Mouse (Mus musculus) hindbrain, embryonic 14.5 days (tissue): Measurements from ENCODE around the gene Relb. TPM values are rescaled to one million over a fixed set of nuclear protein-coding genes. Genes with fewer than 3 reads are reported as not detected.

ENCODE experiments used
- ATAC-seq: fragments of 200-750 bp; cut with Nextera tagmentation; 2 replicates; pipeline ENCODE4 v1.8.0; 2017; ENCODE audit warnings: moderate number of reproducible peaks, mild to moderate bottlenecking, moderate TSS enrichment, moderate library complexity; ENCODE audit not compliant: low FRiP score
- DNase-seq: peaks from one replicate; pipeline ENCODE4 v3.0.0-alpha.2; 2015; ENCODE audit warnings: low spot score
- H3K27ac ChIP-seq: fragments of 300-500 bp; sonication (generic); 2 replicates; pipeline ENCODE4 v1.5.1; 2014; ENCODE audit warnings: mild to moderate bottlenecking, moderate library complexity
- H3K27me3 ChIP-seq: fragments of 300-500 bp; sonication (generic); 2 replicates; pipeline ENCODE4 v1.6.1; 2014; ENCODE audit warnings: mild to moderate bottlenecking, low read length, mixed read lengths; ENCODE audit not compliant: control insufficient read depth, insufficient read depth
- H3K36me3 ChIP-seq: fragments of 300-500 bp; sonication (generic); replicated peaks from 2 replicates; pipeline ENCODE4 v1.6.1; 2014; ENCODE audit not compliant: control insufficient read depth, insufficient read depth
- H3K4me1 ChIP-seq: fragments of 300-500 bp; sonication (generic); replicated peaks from 2 replicates; pipeline ENCODE4 v1.6.1; 2014; ENCODE audit warnings: antibody characterized with exemption, low read length, mixed read lengths; ENCODE audit not compliant: control insufficient read depth, insufficient read depth
- H3K4me2 ChIP-seq: fragments of 300-500 bp; sonication (generic); replicated peaks from 2 replicates; pipeline ENCODE4 v1.6.1; 2014; ENCODE audit warnings: mild to moderate bottlenecking, moderate library complexity
- H3K4me3 ChIP-seq: fragments of 300-500 bp; sonication (generic); replicated peaks from 2 replicates; pipeline ENCODE4 v1.5.1; 2014; ENCODE audit warnings: mild to moderate bottlenecking, low read length
- H3K9ac ChIP-seq: fragments of 300-500 bp; sonication (generic); 2 replicates; pipeline ENCODE4 v1.6.1; 2014
- H3K9me3 ChIP-seq: fragments of 300-500 bp; sonication (generic); 2 replicates; pipeline ENCODE4 v1.6.1; 2016; ENCODE audit warnings: low read length; ENCODE audit not compliant: control insufficient read depth
- WGBS: fragments of 180-500 bp; shearing (Covaris S2); extraction: QIAGEN DNeasy Blood & Tissue Kit; methylation state at CpG from one replicate; pipeline ENCODE4 v1.1.7; 2014; 5-methylcytosine and 5-hydroxymethylcytosine counted together
- polyA plus RNA-seq: library from polyadenylated mRNA; unstranded; fragments of >200 nt; fragmentation: Nextera tagmentation; extraction: Ambion mirVana; gene quantifications from 2 replicates; pipeline ENCODE4 v1.2.1, GENCODE M21; 2014

Gene Relb
- 5.4 and 7.9 TPM in 2 replicates for polyA plus RNA-seq

DNA sequence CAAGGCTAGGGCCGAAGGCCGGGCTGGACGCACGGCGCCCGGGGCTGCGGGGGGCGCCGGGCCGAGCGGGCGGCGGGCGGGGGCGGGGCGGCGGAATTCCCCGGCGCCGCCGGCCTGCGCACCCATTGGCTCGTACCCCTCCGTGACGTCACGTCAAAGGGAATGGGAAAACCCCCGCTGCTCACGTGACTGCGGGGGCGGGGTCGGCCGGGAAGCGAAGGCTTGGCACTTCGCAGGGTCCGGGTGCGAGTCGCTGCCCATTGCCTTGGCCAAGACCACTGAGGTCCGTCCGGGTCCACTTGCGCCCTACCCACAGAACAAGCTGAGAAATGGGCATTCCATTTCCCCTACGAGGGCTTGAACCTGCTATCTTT is at the start of gene Relb:
TSS of gene Relb (minus strand) at position 78 of the 374 bp plus-strand sequence.
- ATAC-seq (peak; percentile 78), DNase-seq (peak; percentile 93)
- Histone ChIP-seq H3K4me2 (peak within 1 kb of the TSS; percentile 96), H3K9me3 (no peaks in the 10 kb centered on the region), H3K36me3 (peaks cover 23% of the 10 kb centered on the region), H3K4me3 (peak within 1 kb of the TSS; percentile 76), H3K4me1 (0 out of 2 replicates have a peak, but pooled peaks cover 6% of the 10 kb centered on the region), H3K27me3 (no peaks in the 10 kb centered on the region), H3K27ac (peak within 1 kb of the TSS; percentile 76), H3K9ac (peak within 1 kb of the TSS; percentile 60)
- 2% methylated on average over 23 of the region's 41 CpGs for WGBS

DNA sequence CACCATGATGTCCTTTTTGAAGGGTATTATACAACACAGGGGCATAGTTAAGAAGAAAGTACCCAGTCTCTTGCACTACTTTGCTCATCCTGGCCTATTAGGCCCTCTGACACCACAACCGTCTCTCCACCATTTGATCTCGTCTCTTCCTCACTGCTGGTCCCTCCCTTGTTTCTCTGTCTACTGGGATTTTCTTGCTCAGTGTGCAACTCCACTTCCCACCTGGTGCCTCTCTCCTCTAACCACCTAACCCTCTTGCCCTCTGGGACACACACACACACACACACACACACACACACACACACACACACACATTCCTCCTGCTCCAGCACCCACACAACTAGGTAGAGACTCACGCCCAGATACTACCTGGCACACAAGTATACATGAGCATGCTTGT is 49.7 kb upstream of the Relb start:
- no peaks in the 10 kb centered on the region for H3K27me3 ChIP-seq
- H3K4me2 ChIP-seq, result no peak overlapping the region
- no peaks in the 10 kb centered on the region for H3K9me3 ChIP-seq
- H3K4me1 ChIP-seq, result no peaks in the 10 kb centered on the region
- ATAC-seq (no peak), DNase-seq (no peak)
- no peak overlapping the region for H3K27ac ChIP-seq
- 88% methylated on average over 3 of the region's 3 CpGs for WGBS
- H3K9ac ChIP-seq, result no peak overlapping the region
- H3K36me3 ChIP-seq, result no peaks in the 10 kb centered on the region
- no peak overlapping the region for H3K4me3 ChIP-seq

GRCm38 (mm10) chr7:19677872-19678271 is 48.6 kb upstream of the Relb start, which contains the start of gene Apoc2:
Gene Apoc2 (minus strand): TSS chr7:19677941.
- no peak within 1 kb of the TSS for H3K9ac ChIP-seq
- no peak for ATAC-seq
- 82% methylated on average over 8 of the region's 8 CpGs for WGBS
- H3K27ac ChIP-seq, result no peak within 1 kb of the TSS
- H3K36me3 ChIP-seq, result no peaks in the 10 kb centered on the region
- no peaks in the 10 kb centered on the region for H3K4me1 ChIP-seq
- H3K4me2 ChIP-seq, result no peak within 1 kb of the TSS
- no peak for DNase-seq
- H3K27me3 ChIP-seq, result no peaks in the 10 kb centered on the region
- H3K4me3 ChIP-seq, result no peak within 1 kb of the TSS
- no peaks in the 10 kb centered on the region for H3K9me3 ChIP-seq

GRCm38 (mm10) chr7:19676662-19677061 is 47.4 kb upstream of the Relb start:
- Histone ChIP-seq H3K4me1 (no peaks in the 10 kb centered on the region), H3K27me3 (no peaks in the 10 kb centered on the region), H3K36me3 (no peaks in the 10 kb centered on the region), H3K9me3 (no peaks in the 10 kb centered on the region), H3K27ac (no peak overlapping the region), H3K4me3 (no peak overlapping the region), H3K4me2 (no peak overlapping the region), H3K9ac (no peak overlapping the region)
- no peak for DNase-seq
- WGBS, result 67% methylated on average over 1 of the region's 1 CpGs
- no peak for ATAC-seq

- WGBS, result 87% methylated on average over 10 of the region's 10 CpGs
Measured at GRCm38 (mm10) chr7:19675824-19676223, 46.6 kb upstream of the Relb start.

GRCm38 (mm10) chr7:19673083-19673699 is 44.0 kb upstream of the Relb start:
- Histone ChIP-seq H3K4me3 (no peak overlapping the region), H3K27ac (no peak overlapping the region), H3K9me3 (no peaks in the 10 kb centered on the region), H3K9ac (no peak overlapping the region), H3K4me1 (no peaks in the 10 kb centered on the region), H3K27me3 (no peaks in the 10 kb centered on the region), H3K4me2 (no peak overlapping the region), H3K36me3 (no peaks in the 10 kb centered on the region)
- ATAC-seq (no peak), DNase-seq (no peak)
- WGBS, result 64% methylated on average over 14 of the region's 14 CpGs

More at GRCm38 (mm10) chr7:19675824-19676223, 46.6 kb upstream of the Relb start:
- H3K27ac ChIP-seq, result no peak overlapping the region
- ATAC-seq (no peak), DNase-seq (no peak)
- no peak overlapping the region for H3K4me3 ChIP-seq
- H3K4me2 ChIP-seq, result no peak overlapping the region
- no peaks in the 10 kb centered on the region for H3K9me3 ChIP-seq
- no peak overlapping the region for H3K9ac ChIP-seq
- H3K4me1 ChIP-seq, result no peaks in the 10 kb centered on the region
- H3K27me3 ChIP-seq, result no peaks in the 10 kb centered on the region
- H3K36me3 ChIP-seq, result no peaks in the 10 kb centered on the region

DNA sequence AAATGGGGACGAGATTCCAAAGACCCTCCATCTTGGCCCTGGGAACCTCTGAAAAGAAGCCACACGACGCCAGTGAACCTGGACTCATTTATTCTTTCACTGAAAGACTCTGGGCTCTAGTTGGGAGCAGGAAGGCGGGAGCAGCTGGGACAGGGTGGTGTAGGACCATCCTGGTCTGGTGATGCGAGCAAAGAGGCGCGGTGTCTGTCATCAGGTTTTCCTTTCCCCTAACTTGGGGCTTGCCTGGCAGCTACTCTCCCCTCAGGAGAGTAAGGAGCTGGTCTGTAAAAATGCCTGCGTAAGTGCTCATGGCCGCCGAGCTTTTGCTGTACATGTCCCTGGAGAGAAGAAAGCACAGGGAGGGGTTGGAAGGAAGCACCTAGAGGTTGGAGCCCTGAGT is 42.3 kb upstream of the Relb start:
- Histone ChIP-seq H3K4me2 (no peak overlapping the region), H3K9ac (no peak overlapping the region), H3K4me3 (no peak overlapping the region), H3K36me3 (no peaks in the 10 kb centered on the region), H3K9me3 (no peaks in the 10 kb centered on the region), H3K27me3 (no peaks in the 10 kb centered on the region), H3K4me1 (no peaks in the 10 kb centered on the region), H3K27ac (no peak overlapping the region)
- WGBS, result 71% methylated on average over 10 of the region's 10 CpGs
- DNase-seq (no peak), ATAC-seq (no peak)

GRCm38 (mm10) chr7:19668947-19669721 is 39.9 kb upstream of the Relb start:
- H3K27ac ChIP-seq, result peak overlapping the region; percentile 66
- no peak overlapping the region for H3K9ac ChIP-seq
- 0 out of 2 replicates have a peak overlapping the region, but pooled peaks have one; percentile 9 for H3K4me2 ChIP-seq
- peaks cover 8% of the 10 kb centered on the region for H3K4me1 ChIP-seq
- ATAC-seq (peak; percentile 71), DNase-seq (peak; percentile 91)
- WGBS, result 8% methylated on average over 10 of the region's 10 CpGs
- H3K4me3 ChIP-seq, result no peak overlapping the region
- no peaks in the 10 kb centered on the region for H3K27me3 ChIP-seq
- no peaks in the 10 kb centered on the region for H3K36me3 ChIP-seq
- H3K9me3 ChIP-seq, result no peaks in the 10 kb centered on the region

DNA sequence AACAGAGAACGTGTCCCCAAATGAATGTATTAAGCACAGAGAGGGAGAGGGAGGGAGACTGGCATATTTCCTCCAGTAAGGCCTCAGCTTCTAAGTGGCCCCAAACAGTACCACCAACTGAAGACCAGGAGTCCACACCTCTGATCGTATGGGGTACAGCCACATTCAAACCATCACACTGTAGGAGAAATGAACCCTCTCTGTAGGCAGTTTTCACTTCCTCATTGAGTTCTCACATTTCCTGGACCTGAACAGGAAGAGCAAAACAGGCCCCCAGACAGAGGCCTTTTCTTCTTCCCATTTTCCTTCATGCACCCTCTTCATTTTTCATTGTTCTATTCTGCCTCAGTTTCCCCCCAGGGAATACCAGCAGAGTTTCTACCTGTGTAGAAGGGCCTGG is 38.2 kb upstream of the Relb start:
- peaks cover 21% of the 10 kb centered on the region for H3K4me1 ChIP-seq
- no peaks in the 10 kb centered on the region for H3K27me3 ChIP-seq
- WGBS, result 75% methylated on average over 2 of the region's 2 CpGs
- no peaks in the 10 kb centered on the region for H3K36me3 ChIP-seq
- DNase-seq (no peak), ATAC-seq (no peak)
- H3K9ac ChIP-seq, result no peak overlapping the region
- H3K27ac ChIP-seq, result no peak overlapping the region
- H3K9me3 ChIP-seq, result no peaks in the 10 kb centered on the region
- H3K4me3 ChIP-seq, result no peak overlapping the region
- no peak overlapping the region for H3K4me2 ChIP-seq
